Mouse (Mus musculus) cerebellum, adult 9-10 months (tissue): ENCODE data around the gene Crocc.

Experiments
- DNase-seq: peaks from one replicate; pipeline ENCODE4 v3.0.0; 2022

Gene Crocc

GRCm38 (mm10) chr4:140984544-140984943 lies 75.8 kb downstream of the Crocc start:
- DNase-seq: no peak

- no peak for DNase-seq
Observed at GRCm38 (mm10) chr4:140983442-140983841, 76.9 kb downstream of the Crocc start.

GRCm38 (mm10) chr4:140982808-140983207 lies 77.5 kb downstream of the Crocc start:
- no peak for DNase-seq

DNA sequence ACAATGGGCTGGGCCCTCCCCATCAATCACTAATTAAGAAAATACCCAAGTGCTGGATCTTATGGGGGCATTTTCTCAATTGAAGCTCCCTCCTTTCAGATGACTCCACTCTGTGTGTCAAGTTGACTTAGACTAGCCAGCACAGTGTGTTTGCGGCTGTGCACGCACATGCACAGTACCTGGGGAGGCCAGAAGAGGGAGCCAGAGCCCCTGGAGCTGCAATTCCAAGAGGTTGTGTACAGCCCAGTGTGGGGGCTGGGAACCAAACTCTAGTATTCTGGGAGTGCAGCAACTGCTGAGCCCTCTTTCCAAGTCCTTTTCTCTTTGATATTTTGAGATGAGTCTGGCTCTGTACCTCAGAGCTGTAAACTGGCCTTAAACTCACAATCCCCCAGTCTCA lies 78.7 kb downstream of the Crocc start:
- no peak for DNase-seq

- DNase-seq: no peak
Observed at GRCm38 (mm10) chr4:140977886-140978692, 82.3 kb downstream of the Crocc start.

- no peak for DNase-seq
Observed at GRCm38 (mm10) chr4:140977278-140977677, 83.1 kb downstream of the Crocc start.

- DNase-seq: no peak
Observed at GRCm38 (mm10) chr4:140975356-140975755, 85.0 kb downstream of the Crocc start.

GRCm38 (mm10) chr4:140974408-140974807 lies 85.9 kb downstream of the Crocc start:
- DNase-seq: no peak

DNA sequence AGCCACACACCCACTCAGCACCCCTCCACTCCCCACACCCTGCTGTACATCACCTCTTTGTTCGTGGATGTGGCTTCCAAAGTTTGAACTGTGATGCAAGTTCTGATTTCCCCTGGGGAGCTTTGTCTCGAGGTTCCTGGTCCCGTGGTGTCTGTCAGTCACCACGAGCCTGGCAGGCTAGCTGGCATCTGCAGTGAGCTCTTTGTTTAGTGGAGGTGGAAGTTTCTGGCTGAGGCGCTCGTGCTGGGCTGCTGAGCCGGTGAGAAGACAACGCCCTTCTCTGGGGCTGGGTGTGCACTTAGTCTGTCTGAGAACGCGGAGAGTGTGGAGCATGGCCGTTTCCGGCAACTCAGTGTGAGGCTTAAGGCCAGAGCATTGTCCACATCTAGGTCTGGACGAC lies 88.7 kb downstream of the Crocc start:
- DNase-seq: no peak

DNA sequence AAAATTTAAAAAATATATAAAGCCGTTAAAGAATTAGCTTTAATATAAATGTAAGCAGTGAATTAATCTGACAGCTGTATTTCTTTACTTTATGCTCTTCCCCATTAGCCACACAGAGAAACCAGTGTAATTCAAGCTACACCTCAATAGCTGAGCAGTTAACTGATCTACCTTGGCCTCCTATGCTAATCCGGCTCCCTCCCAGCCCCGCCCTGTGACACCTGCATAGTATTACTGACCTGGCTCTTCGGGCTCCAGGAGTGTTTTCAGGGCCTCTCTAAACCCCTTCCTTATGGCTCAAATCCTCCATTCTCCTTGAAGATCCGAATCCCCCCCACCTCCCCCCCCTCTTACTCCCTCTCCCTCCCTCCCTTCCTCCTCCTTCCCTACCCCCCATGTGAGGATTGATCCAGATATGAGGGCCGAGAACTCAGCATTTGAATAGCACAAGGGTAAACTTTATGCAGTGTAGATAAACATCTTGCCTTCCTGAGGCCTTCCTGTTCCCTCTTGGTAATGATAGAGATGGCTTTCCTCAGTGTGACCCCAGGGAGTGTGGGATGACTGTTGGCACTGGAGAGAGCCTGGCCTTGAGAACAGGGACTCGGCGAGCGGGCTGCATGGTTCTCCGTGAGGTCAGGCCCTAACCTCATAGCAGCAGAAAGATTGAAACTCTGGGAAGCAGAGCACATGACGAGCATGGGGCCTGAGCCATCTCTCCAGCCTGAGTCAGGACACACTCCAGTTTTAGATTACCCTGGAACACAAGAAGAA lies 92.8 kb downstream of the Crocc start:
- no peak for DNase-seq
